Mouse (Mus musculus): ENCODE results near the gene Asic5.

- TF ChIP-seq EP300 (optimal IDR thresholded peaks at IDR 0.05): no peak
- TF ChIP-seq CTCF (IDR thresholded peaks at IDR 0.05; ENCODE audit: low read depth): no peak
Measured at GRCm38 (mm10) chr3:81981576-81981975, 514 bp upstream of the Asic5 start.

Measured in stomach, postnatal 0 days (tissue).